Mouse (Mus musculus): ENCODE data around the gene Rala.

The Rala gene

GRCm38 (mm10) chr13:17944078-17944917 lies at the start of gene Rala:
Gene Rala, minus strand, starts transcription at chr13:17944239.
- no peak; the same call in 1 of the 2 replicates for TF ChIP-seq GATA4 (IDR thresholded peaks at IDR 0.05; ENCODE audit: insufficient replicate concordance, low read length)

DNA sequence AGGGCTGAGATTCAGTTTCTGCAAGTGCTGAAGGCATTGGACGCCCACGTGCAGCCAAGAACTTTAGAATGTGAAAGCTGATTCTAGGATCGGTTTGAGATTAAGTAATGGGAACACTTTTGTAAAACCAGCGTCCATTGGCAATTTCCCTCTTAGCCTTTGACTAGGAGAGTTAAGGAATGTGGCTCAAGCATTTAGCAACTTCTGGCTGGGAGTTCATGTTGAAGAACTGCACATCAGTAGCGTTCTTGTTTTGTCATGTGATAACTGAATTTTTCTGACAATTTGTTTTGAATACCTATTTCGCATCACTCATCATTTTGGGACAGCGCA lies 49.4 kb upstream of the Rala start:
- TF ChIP-seq GATA4 (IDR thresholded peaks at IDR 0.05; ENCODE audit: insufficient replicate concordance, low read length): no peak

- TF ChIP-seq GATA4 (IDR thresholded peaks at IDR 0.05; ENCODE audit: insufficient replicate concordance, low read length): no peak
Measured at GRCm38 (mm10) chr13:17992697-17993514, 48.9 kb upstream of the Rala start, which contains the start of gene Yae1d1. Gene Yae1d1, minus strand, starts transcription at chr13:17993349.

- TF ChIP-seq GATA4 (IDR thresholded peaks at IDR 0.05; ENCODE audit: insufficient replicate concordance, low read length): peak; percentile 7; the same call in 1 of the 2 replicates
Measured at GRCm38 (mm10) chr13:17992009-17992408, 48.0 kb upstream of the Rala start.

DNA sequence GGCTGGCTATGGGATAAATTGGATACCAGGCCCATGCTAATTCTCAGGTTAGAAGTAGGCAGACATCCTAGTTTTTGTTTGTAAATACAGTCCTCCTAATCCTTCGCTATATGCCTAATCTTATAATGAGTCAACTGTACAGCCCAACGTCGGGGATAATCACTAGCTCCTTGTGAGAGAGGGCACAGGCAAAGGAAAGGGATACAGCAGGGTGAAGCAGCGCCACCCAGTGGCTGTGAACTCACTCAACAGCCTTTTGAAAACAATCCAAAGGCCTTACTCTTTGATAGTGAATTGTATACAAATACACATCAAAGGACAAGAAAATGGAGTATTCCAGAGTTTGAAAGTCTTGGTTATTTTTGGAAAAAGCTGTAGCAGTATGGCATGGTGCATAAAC lies 39.2 kb upstream of the Rala start:
- TF ChIP-seq GATA4 (IDR thresholded peaks at IDR 0.05; ENCODE audit: insufficient replicate concordance, low read length): no peak

GRCm38 (mm10) chr13:17982634-17983033 lies 38.6 kb upstream of the Rala start:
- TF ChIP-seq GATA4 (IDR thresholded peaks at IDR 0.05; ENCODE audit: insufficient replicate concordance, low read length): no peak

GRCm38 (mm10) chr13:17976854-17977739 lies 33.1 kb upstream of the Rala start:
- no peak for TF ChIP-seq GATA4 (IDR thresholded peaks at IDR 0.05; ENCODE audit: insufficient replicate concordance, low read length)

- TF ChIP-seq GATA4 (IDR thresholded peaks at IDR 0.05; ENCODE audit: insufficient replicate concordance, low read length): no peak
Measured at GRCm38 (mm10) chr13:17975891-17976290, 31.9 kb upstream of the Rala start.

GRCm38 (mm10) chr13:17975457-17975856 lies 31.4 kb upstream of the Rala start:
- TF ChIP-seq GATA4 (IDR thresholded peaks at IDR 0.05; ENCODE audit: insufficient replicate concordance, low read length): no peak

DNA sequence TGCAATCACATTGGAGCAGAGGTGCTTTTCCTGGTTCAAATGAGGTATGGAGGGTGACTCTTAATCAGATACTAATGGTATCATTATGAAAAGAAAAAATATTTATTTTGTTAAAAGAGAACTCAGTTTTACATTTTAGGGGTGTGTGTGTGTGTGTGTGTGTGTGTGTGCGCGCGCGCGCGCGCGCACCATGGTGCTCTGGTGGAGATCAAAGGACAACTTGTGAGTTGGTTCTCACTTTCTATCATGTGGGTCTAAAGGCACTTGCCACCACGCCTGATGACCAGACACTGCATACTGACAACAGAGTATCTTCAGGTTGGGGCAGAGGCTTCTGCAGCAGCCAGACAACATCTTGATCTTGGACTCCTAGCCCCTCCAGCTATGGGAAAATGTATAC lies 30.7 kb upstream of the Rala start:
- TF ChIP-seq GATA4 (IDR thresholded peaks at IDR 0.05; ENCODE audit: insufficient replicate concordance, low read length): no peak

- no peak for TF ChIP-seq GATA4 (IDR thresholded peaks at IDR 0.05; ENCODE audit: insufficient replicate concordance, low read length)
Measured at GRCm38 (mm10) chr13:17960613-17961012, 16.6 kb upstream of the Rala start.

DNA sequence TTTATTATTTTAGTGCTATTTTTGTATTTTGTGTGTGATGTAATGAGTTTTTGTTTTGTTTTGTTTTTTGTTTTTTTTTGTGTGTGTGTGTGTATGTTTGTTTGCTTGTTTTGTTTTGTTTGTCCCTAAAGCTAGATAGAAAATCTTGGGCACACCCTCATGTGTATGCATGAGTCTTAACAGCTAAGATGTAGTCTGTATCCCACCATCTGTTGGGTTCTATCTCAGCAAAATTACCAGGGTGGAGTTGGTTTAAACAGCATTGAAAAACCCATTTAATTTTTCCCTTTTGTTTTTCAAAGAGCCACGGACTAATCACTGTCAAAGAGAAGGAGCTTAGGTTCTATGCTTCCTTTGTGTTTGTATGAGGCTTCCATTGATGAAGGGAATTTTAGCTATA lies 10.2 kb upstream of the Rala start:
- no peak for TF ChIP-seq GATA4 (IDR thresholded peaks at IDR 0.05; ENCODE audit: insufficient replicate concordance, low read length)

DNA sequence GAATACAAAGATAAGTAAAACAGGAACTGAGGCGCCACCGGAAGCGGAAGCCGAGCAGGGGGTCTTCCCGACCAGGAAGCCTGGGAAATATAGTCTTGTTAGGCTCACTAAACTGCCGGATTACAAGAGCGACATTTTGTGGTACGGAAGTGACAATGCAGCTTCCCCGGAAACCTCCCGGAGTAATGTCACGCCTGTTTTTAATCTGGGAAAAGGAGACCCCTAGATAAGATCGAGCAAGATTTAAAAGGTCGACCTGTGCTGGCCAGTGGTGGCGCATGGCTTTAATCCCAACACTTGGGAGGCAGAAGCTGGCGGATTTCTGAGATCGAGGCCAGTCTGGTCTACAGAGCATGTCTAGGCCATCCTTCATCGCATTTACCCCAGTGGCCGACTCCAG lies 5.5 kb upstream of the Rala start:
- no peak for TF ChIP-seq GATA4 (IDR thresholded peaks at IDR 0.05; ENCODE audit: insufficient replicate concordance, low read length)

DNA sequence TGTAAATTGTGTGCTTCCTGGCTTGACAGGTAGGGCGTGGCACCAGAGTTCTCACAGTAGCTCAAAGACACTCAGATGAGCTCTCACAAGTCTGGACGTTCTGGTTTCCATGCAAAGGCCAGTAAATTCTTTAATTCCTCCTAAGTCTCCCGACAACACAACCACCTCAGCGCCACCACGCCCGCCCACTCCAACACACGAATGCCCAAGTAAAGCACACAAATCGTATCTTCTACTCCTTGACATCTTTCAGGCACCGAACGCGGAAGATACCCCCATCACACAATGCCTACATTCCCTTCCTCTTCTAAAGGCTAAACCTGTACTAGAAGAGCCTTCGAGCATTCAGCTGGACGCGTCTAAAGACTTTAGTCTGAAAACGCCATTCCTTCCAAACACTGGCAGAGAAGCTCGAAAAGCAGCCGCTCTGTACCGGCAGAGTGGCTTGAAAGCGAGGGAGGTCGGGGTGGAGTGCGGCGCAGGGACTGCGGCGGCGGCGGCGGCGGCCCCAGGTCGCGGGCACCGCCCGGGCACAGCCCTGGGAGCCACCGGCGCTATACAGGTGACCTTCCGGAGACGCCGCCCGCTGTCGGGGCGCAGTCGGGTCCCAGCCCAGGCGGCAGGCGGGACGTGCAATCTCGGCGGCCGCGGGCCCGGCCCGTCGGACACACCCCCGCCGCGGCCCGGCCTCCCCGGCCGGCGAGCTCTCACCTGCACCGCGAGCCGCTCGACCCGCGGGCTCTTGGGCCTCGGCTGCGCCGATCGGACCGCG lies 547 bp downstream of the Rala start:
- no peak for TF ChIP-seq GATA4 (IDR thresholded peaks at IDR 0.05; ENCODE audit: insufficient replicate concordance, low read length)
